Mouse (Mus musculus): ENCODE data around the gene Wwox.

GRCm38 (mm10) chr8:114548360-114548759 lies 108.9 kb downstream of the Wwox start:
- no peak for TF ChIP-seq EP300 (IDR thresholded peaks at IDR 0.05; ENCODE audit: insufficient read depth, low read depth, low read length)
- no peak for TF ChIP-seq CTCF (IDR thresholded peaks at IDR 0.05; ENCODE audit: low read depth, low read length)

Data from ES-Bruce4 (cell line).